Mouse (Mus musculus) small intestine, adult 2 months (tissue): Measurements from ENCODE around the gene 4931428F04Rik.

Experiments
- CTCF ChIP-seq: fragments of 200-500 bp; IDR thresholded peaks from 2 replicates; pipeline ENCODE4 v1.5.1; 2012; ENCODE audit warnings: low read depth, mild to moderate bottlenecking, control low read depth, inconsistent platforms, low read length, moderate library complexity, mixed read lengths; ENCODE audit not compliant: insufficient replicate concordance, insufficient read length; ENCODE audit errors: extremely low read depth
- POLR2A ChIP-seq: fragments of 200-500 bp; IDR thresholded peaks from 2 replicates; pipeline ENCODE4 v1.6.1; 2012; ENCODE audit warnings: low read depth, mild to moderate bottlenecking, control low read depth, inconsistent platforms, low read length, moderate library complexity

- TF ChIP-seq POLR2A, result no peak
- TF ChIP-seq CTCF, result no peak
Measured at GRCm38 (mm10) chr8:105235206-105235605, 54.5 kb downstream of the 4931428F04Rik start.
